Mouse (Mus musculus): ENCODE data around the gene Lgi2. TPM values are rescaled to one million over a fixed set of nuclear protein-coding genes. Genes with fewer than 3 reads are reported as not detected.

Gene Lgi2
- polyA plus RNA-seq, 1 experiment from 2014 or later, result 2.9 TPM

- ATAC-seq (ENCODE audit: insufficient number of reproducible peaks, low FRiP score, low TSS enrichment, low read depth), result no peak
- H3K9me3 ChIP-seq, result no peaks in the 10 kb centered on the region
- WGBS, result 67% methylated on average over 6 of the region's 6 CpGs
Observed at GRCm38 (mm10) chr5:52570746-52571145, 4.5 kb upstream of the Lgi2 start.

GRCm38 (mm10) chr5:52565214-52565812 lies 949 bp downstream of the Lgi2 start:
- no peak overlapping the region for H3K27ac ChIP-seq
- H3K9me3 ChIP-seq, result no peaks in the 10 kb centered on the region
- no peaks in the 10 kb centered on the region for H3K36me3 ChIP-seq
- H3K4me2 ChIP-seq, result peak overlapping the region; percentile 96
- H3K9ac ChIP-seq, result 0 out of 2 replicates have a peak overlapping the region, but pooled peaks have one; percentile 11
- no peak for ATAC-seq (ENCODE audit: insufficient number of reproducible peaks, low FRiP score, low TSS enrichment, low read depth)
- WGBS, result 5% methylated on average over 17 of the region's 17 CpGs
- peaks cover 25% of the 10 kb centered on the region for H3K27me3 ChIP-seq
- peak overlapping the region; percentile 58 for H3K4me3 ChIP-seq
- H3K4me1 ChIP-seq, result peaks cover 16% of the 10 kb centered on the region

More at GRCm38 (mm10) chr5:52570746-52571145, 4.5 kb upstream of the Lgi2 start:
- no peak overlapping the region for H3K4me3 ChIP-seq
- no peak overlapping the region for H3K9ac ChIP-seq
- peaks cover 8% of the 10 kb centered on the region for H3K27me3 ChIP-seq
- no peaks in the 10 kb centered on the region for H3K36me3 ChIP-seq
- no peak overlapping the region for H3K27ac ChIP-seq
- H3K4me2 ChIP-seq, result no peak overlapping the region
- peaks cover 6% of the 10 kb centered on the region for H3K4me1 ChIP-seq

GRCm38 (mm10) chr5:52564351-52564750 lies 1.9 kb downstream of the Lgi2 start:
- peaks cover 25% of the 10 kb centered on the region for H3K27me3 ChIP-seq
- ATAC-seq (ENCODE audit: insufficient number of reproducible peaks, low FRiP score, low TSS enrichment, low read depth), result no peak
- H3K4me1 ChIP-seq, result peaks cover 16% of the 10 kb centered on the region
- H3K36me3 ChIP-seq, result no peaks in the 10 kb centered on the region
- WGBS, result 27% methylated on average over 3 of the region's 3 CpGs
- H3K4me2 ChIP-seq, result no peak overlapping the region
- H3K4me3 ChIP-seq, result no peak overlapping the region
- no peak overlapping the region for H3K9ac ChIP-seq
- no peak overlapping the region for H3K27ac ChIP-seq
- H3K9me3 ChIP-seq, result no peaks in the 10 kb centered on the region

GRCm38 (mm10) chr5:52560240-52560639 lies 6.0 kb downstream of the Lgi2 start:
- no peak overlapping the region for H3K4me2 ChIP-seq
- H3K4me3 ChIP-seq, result no peak overlapping the region
- H3K9ac ChIP-seq, result no peak overlapping the region
- WGBS, result 57% methylated on average over 8 of the region's 8 CpGs
- no peak overlapping the region for H3K27ac ChIP-seq
- H3K27me3 ChIP-seq, result peaks cover 12% of the 10 kb centered on the region
- no peak for ATAC-seq (ENCODE audit: insufficient number of reproducible peaks, low FRiP score, low TSS enrichment, low read depth)
- no peaks in the 10 kb centered on the region for H3K9me3 ChIP-seq
- H3K36me3 ChIP-seq, result no peaks in the 10 kb centered on the region
- peaks cover 4% of the 10 kb centered on the region for H3K4me1 ChIP-seq

GRCm38 (mm10) chr5:52555526-52555925 lies 10.7 kb downstream of the Lgi2 start:
- no peak overlapping the region for H3K9ac ChIP-seq
- ATAC-seq (ENCODE audit: insufficient number of reproducible peaks, low FRiP score, low TSS enrichment, low read depth), result no peak
- WGBS, result 66% methylated on average over 7 of the region's 7 CpGs

GRCm38 (mm10) chr5:52551318-52551632 lies 15.0 kb downstream of the Lgi2 start:
- H3K4me3 ChIP-seq, result no peak overlapping the region
- H3K9me3 ChIP-seq, result no peaks in the 10 kb centered on the region
- H3K27ac ChIP-seq, result no peak overlapping the region
- no peaks in the 10 kb centered on the region for H3K27me3 ChIP-seq
- H3K36me3 ChIP-seq, result no peaks in the 10 kb centered on the region
- no peak overlapping the region for H3K4me2 ChIP-seq
- 79% methylated on average over 3 of the region's 3 CpGs for WGBS
- no peak for ATAC-seq (ENCODE audit: insufficient number of reproducible peaks, low FRiP score, low TSS enrichment, low read depth)
- H3K9ac ChIP-seq, result no peak overlapping the region
- H3K4me1 ChIP-seq, result no peaks in the 10 kb centered on the region

More at GRCm38 (mm10) chr5:52555526-52555925, 10.7 kb downstream of the Lgi2 start:
- H3K4me3 ChIP-seq, result no peak overlapping the region
- H3K27ac ChIP-seq, result no peak overlapping the region
- H3K4me2 ChIP-seq, result no peak overlapping the region
- no peaks in the 10 kb centered on the region for H3K36me3 ChIP-seq
- no peaks in the 10 kb centered on the region for H3K9me3 ChIP-seq
- H3K4me1 ChIP-seq, result no peaks in the 10 kb centered on the region
- H3K27me3 ChIP-seq, result no peaks in the 10 kb centered on the region

- WGBS, result 82% methylated on average over 13 of the region's 13 CpGs
- Histone ChIP-seq H3K9ac (no peak overlapping the region), H3K4me1 (no peaks in the 10 kb centered on the region), H3K27me3 (no peaks in the 10 kb centered on the region), H3K4me2 (no peak overlapping the region), H3K4me3 (no peak overlapping the region), H3K9me3 (no peaks in the 10 kb centered on the region), H3K27ac (no peak overlapping the region), H3K36me3 (no peaks in the 10 kb centered on the region)
- ATAC-seq (ENCODE audit: insufficient number of reproducible peaks, low FRiP score, low TSS enrichment, low read depth), result no peak
Observed at GRCm38 (mm10) chr5:52550613-52551317, 15.5 kb downstream of the Lgi2 start.

- Histone ChIP-seq H3K4me1 (no peaks in the 10 kb centered on the region), H3K4me2 (no peak overlapping the region), H3K27ac (no peak overlapping the region), H3K9me3 (no peaks in the 10 kb centered on the region), H3K27me3 (no peaks in the 10 kb centered on the region), H3K36me3 (no peaks in the 10 kb centered on the region), H3K4me3 (no peak overlapping the region), H3K9ac (no peak overlapping the region)
- ATAC-seq (ENCODE audit: insufficient number of reproducible peaks, low FRiP score, low TSS enrichment, low read depth), result no peak
- 46% methylated on average over 3 of the region's 3 CpGs for WGBS
Observed at GRCm38 (mm10) chr5:52546950-52547349, 19.3 kb downstream of the Lgi2 start.

GRCm38 (mm10) chr5:52543770-52544169 lies 22.5 kb downstream of the Lgi2 start:
- H3K9ac ChIP-seq, result no peak overlapping the region
- H3K9me3 ChIP-seq, result no peaks in the 10 kb centered on the region
- no peak overlapping the region for H3K27ac ChIP-seq
- H3K4me3 ChIP-seq, result no peak overlapping the region
- no peak overlapping the region for H3K4me2 ChIP-seq
- ATAC-seq (ENCODE audit: insufficient number of reproducible peaks, low FRiP score, low TSS enrichment, low read depth), result no peak
- H3K4me1 ChIP-seq, result peaks cover 2% of the 10 kb centered on the region; the same call in 1 of the 2 replicates
- WGBS, result 80% methylated on average over 4 of the region's 4 CpGs
- no peaks in the 10 kb centered on the region for H3K36me3 ChIP-seq
- H3K27me3 ChIP-seq, result no peaks in the 10 kb centered on the region

- H3K9ac ChIP-seq, result no peak overlapping the region
Observed at GRCm38 (mm10) chr5:52540186-52540585, 26.1 kb downstream of the Lgi2 start.

GRCm38 (mm10) chr5:52539483-52539882 lies 26.8 kb downstream of the Lgi2 start:
- H3K4me2 ChIP-seq, result no peak overlapping the region
- no peak for ATAC-seq (ENCODE audit: insufficient number of reproducible peaks, low FRiP score, low TSS enrichment, low read depth)
- H3K4me3 ChIP-seq, result no peak overlapping the region
- peaks cover 2% of the 10 kb centered on the region; the same call in 1 of the 2 replicates for H3K4me1 ChIP-seq
- no peaks in the 10 kb centered on the region for H3K27me3 ChIP-seq
- no peaks in the 10 kb centered on the region for H3K9me3 ChIP-seq
- no peaks in the 10 kb centered on the region for H3K36me3 ChIP-seq
- H3K9ac ChIP-seq, result no peak overlapping the region
- no peak overlapping the region for H3K27ac ChIP-seq

More at GRCm38 (mm10) chr5:52540186-52540585, 26.1 kb downstream of the Lgi2 start:
- Histone ChIP-seq H3K4me3 (no peak overlapping the region), H3K36me3 (no peaks in the 10 kb centered on the region), H3K4me2 (no peak overlapping the region), H3K27me3 (no peaks in the 10 kb centered on the region), H3K4me1 (peaks cover 2% of the 10 kb centered on the region; the same call in 1 of the 2 replicates), H3K9me3 (no peaks in the 10 kb centered on the region), H3K27ac (no peak overlapping the region)
- WGBS, result 35% methylated on average over 3 of the region's 3 CpGs
- ATAC-seq (ENCODE audit: insufficient number of reproducible peaks, low FRiP score, low TSS enrichment, low read depth), result no peak

GRCm38 (mm10) chr5:52537024-52537423 lies 29.2 kb downstream of the Lgi2 start:
- 60% methylated on average over 7 of the region's 7 CpGs for WGBS
- H3K4me1 ChIP-seq, result peaks cover 5% of the 10 kb centered on the region; the same call in 1 of the 2 replicates
- H3K27ac ChIP-seq, result no peak overlapping the region
- H3K4me2 ChIP-seq, result no peak overlapping the region
- no peaks in the 10 kb centered on the region for H3K36me3 ChIP-seq
- no peak overlapping the region for H3K9ac ChIP-seq
- H3K4me3 ChIP-seq, result no peak overlapping the region
- ATAC-seq (ENCODE audit: insufficient number of reproducible peaks, low FRiP score, low TSS enrichment, low read depth), result no peak
- H3K27me3 ChIP-seq, result no peaks in the 10 kb centered on the region
- H3K9me3 ChIP-seq, result no peaks in the 10 kb centered on the region

All from limb, embryonic 15.5 days (tissue).